Mouse (Mus musculus) WW6 (cell line): ENCODE measurements at regions not wholly inside any gene's neighbourhood (a gene's known extent, or its start where the extent isn't known, plus 50 kb on each side); places are given as distances from the start of the nearest gene placed in this dataset.

ENCODE experiments used
- DNase-seq: peaks from one replicate; pipeline ENCODE4 v3.0.0-alpha.2; 2013; ENCODE audit warnings: low read depth, low spot score

- no peak for DNase-seq
These were observed 460.6 kb downstream of the Dok5 start for GRCm38 (mm10) chr2:171192181-171192580.
